Mouse (Mus musculus) stomach, postnatal 0 days (tissue): ENCODE measurements at regions not wholly inside any gene's neighbourhood (a gene's known extent, or its start where the extent isn't known, plus 50 kb on each side); places are given as distances from the start of the nearest gene placed in this dataset.

Experiments used
- CTCF ChIP-seq: IDR thresholded peaks from 2 replicates; pipeline ENCODE4 v1.5.1; 2016; ENCODE audit warnings: antibody characterized with exemption, low read depth, mild to moderate bottlenecking, moderate library complexity
- EP300 ChIP-seq: optimal IDR thresholded peaks from 2 replicates; pipeline ENCODE3; 2016; ENCODE audit warnings: antibody characterized with exemption

GRCm38 (mm10) chr15:40020646-40021045 is 113.5 kb upstream of the 9330182O14Rik start:
- no peak for TF ChIP-seq CTCF
- no peak for TF ChIP-seq EP300
